Mouse (Mus musculus) erythroid progenitor cell, adult 5-6 weeks (primary cell): ENCODE data around the gene Btbd2. TPM values are rescaled to one million over a fixed set of nuclear protein-coding genes. Genes with fewer than 3 reads are reported as not detected.

Source experiments
- ATAC-seq: replicated peaks from 2 replicates; pipeline ENCODE4 v1.8.0; 2016; ENCODE audit warnings: moderate number of reproducible peaks, mild to moderate bottlenecking, moderate TSS enrichment, inconsistent platforms; ENCODE audit not compliant: poor library complexity, low FRiP score, severe bottlenecking
- total RNA-seq, 2 experiments: library from RNA; stranded (forward) in 1 of 2; stranded (reverse) in 1 of 2; fragments of 150-400 nt in 1 of 2; fragments of 186-747, 209-891 nt in 1 of 2; gene quantifications; 2 replicates each; pipeline versions ENCODE4 v1.2.3 to v1.2.4; 2015 to 2017; ENCODE audit warnings: low replicate concordance in 2 of 2

The Btbd2 gene
- total RNA-seq, 2 experiments from 2014 or later: 3.8 to 25.3 TPM

DNA sequence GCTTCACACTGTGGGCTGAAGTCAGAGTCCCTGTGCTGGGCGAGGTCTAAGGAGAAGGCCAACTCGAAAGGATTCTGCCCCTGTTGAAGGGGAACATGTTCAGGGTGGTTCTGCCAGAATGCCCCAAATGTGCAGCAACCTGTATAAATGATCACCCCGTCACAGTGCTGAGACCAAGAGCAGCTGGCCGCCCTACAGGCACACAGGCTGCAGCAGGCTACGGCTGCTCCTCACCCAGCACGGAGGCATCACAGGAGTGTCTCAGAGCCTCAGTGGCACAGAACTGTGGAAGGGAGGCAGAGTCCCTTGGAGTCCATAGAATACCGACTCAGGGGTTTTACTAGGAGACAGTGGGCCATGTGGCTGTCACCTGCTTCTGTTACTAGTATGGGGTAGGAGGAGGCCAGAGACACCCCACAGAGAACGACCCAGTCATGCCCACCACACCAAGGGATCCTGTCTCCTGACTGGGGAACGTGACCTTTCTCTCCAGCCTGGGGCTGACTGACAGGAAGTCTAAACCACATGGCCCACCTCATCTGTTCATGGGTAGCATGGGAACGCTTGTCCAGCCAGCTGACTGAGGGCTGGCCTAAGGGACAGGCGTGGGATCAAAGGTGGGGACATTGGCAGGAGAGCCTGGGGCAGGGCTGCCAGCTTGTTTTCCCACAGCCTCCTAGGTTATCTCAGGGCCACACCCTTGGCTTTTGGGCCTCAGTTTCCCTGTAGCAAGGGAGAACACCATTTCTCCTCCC lies 15.2 kb upstream of the Btbd2 start:
- no peak for ATAC-seq

DNA sequence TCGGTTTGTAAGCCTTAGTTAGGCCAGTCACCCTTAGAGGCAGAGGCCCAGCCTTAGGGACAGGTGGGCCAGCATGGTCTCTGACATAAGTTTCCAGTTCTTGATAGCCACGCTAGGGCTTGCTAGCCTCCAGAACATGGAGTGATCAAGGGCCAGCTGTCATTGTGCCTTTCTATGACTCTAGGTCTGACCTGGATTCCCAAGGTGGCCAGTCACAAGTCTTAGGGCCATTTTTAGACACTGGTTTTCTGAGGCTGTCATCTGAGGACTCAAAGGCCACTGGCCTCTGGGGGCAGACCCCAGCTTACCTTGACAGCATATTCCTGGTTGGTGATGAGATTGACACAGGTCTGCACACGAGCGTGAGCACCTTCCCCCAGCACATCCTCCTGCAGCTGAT lies 14.4 kb upstream of the Btbd2 start:
- no peak for ATAC-seq

DNA sequence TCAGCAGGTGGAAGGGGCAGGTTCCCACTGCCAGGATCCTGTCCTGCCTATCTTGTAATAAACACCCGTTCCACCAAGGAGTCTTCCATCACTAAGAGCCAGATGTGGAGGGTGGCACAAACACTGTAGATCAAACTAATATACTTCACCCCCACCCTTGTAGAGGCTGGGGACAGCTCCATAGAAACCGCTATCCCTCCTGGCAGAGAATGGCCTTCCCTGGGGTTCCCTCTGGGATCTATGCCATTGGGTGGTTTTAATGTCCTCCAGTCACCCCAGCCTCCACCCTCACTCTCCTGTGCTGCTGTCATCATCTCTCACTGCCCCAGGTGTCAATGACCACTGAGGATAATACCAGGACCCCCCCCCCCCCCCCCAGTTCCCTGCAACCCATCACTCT lies 13.7 kb upstream of the Btbd2 start:
- ATAC-seq: no peak

DNA sequence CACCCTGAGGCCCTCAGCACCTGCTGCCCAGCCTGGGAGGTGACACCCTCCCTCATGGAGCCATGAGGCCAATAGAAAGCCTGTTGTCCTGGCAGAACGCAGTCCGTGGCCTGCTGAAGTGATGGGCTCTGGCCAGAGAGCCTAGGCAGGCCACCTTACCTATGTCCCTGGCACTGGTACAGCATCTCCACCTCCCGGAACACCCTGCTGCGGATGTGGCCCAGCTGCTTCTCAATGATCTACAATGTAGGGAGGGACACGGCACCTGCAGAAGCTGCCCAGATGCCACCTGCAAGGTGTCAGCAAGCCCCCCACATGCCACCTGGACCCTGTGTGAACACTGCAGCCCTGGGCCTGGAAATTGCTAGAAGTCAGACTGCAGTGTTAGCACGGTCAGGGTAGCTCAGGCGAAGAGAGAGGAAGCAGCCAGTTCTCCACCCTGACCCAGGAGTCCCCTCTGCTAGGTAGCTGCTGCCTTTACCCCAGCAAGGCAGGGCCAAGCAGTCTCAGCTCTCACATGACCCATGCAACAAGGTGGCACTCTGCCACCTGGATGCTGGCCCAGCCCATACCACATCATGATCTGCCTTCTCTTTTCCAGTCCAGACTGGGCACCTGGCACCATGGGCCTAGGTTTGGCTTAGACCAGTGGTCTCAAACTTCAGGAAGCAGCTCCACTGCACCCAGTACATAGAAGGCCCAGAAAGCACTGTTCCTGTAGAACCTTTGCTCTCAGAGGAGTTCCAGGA lies 13.0 kb upstream of the Btbd2 start:
- ATAC-seq: no peak

DNA sequence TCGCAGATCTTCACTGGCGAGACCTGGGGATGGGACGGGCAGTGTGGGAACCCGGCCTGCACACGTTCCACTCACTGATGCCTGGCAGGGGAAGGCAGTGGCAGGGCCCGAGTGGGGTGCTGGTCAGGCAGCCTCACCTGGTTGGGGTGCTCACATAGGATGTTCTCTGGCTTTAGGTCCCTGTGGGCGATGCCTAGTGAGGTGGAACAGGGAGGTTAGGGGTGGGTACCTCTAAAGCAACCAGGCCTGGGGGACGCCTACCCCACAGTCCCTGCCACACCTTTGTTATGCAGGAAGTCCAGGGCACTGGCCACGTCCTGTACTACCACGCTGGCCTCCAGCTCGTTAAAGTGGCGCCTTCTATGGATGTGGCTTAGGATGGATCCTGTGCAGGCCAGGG lies 12.1 kb upstream of the Btbd2 start:
- ATAC-seq: no peak

DNA sequence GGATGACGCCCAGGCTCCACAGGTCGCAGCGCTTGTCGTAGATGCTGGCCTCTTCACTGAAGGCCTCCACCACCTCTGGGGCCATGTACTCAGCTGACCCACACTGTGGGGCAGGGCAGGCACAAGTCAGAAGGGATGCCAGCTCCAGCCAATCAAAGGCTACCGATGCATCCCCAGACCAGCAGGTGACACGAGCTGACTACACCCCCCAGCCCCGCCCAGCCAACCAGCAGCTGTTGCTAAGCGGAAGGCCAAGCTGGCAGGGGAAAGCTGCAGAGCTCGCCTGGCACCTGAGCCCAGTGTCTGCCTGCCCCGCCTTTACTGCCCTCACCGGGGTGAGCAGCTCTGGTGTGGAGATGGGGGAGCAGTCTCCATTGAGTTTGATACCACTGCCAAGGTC lies 11.7 kb upstream of the Btbd2 start:
- no peak for ATAC-seq

DNA sequence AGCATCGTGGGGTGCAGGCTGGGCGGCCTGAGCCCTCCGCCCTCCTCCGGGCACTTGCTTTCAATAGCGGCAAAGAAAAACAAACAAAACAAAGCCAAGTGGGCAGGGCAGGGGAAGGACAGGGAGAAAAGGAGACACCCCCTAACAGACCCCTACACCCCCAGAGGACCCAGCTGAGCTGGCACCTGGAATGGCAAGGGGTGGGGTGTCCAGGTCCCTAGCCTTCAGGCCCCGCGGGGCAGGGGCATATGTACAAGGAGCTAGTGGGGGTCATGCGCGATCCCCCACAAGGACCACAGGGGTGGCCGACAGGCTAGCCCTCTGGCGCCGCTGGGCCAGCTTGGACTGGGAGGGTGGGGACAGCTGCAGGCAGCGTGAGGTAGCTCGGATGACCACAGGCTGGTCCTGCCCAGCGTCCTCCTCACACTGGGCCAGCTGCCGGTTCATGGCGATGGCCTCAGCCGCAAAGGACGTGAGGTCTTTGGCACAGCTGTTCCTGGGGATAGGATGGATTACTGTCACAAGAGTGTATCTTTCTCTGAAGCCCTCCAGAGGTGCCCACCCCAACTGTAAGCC lies 10.1 kb upstream of the Btbd2 start:
- no peak for ATAC-seq

DNA sequence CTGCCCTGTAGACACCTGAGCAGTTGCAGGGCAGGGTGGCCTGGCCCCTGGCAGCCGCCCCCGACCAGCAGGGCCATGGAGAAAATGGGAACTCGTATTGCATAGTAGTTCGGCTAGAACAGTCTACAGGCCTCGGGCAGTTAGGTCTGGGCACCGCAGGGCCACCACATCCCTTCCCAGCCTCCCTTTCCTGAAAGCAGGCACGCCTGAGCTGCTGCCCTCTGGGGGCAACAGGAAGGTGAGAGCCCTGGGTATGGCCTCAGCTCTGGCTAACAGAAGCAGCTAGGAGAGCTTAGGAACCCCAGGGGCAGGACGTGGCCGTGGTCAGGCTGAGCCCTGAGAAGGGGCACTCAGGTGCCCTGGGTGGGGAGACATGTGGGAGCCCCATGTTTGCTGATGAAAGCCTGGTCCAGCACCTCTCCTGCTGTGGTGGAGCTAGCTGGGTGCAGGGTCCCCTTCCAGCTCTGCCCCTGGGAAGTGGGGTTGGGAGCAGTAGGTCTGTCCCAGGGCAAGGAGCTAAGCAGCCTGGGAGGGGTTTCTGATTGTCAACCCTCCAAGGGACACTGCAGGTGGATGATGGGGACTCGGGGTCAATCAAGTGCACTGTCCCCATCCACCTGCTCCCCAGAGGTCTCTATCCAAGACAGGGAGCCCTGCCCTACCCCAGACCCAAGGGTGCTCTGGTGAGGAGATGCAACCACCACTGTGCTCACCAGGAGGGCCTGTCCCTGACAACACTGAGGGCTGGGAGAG lies 9.3 kb upstream of the Btbd2 start:
- ATAC-seq: no peak

DNA sequence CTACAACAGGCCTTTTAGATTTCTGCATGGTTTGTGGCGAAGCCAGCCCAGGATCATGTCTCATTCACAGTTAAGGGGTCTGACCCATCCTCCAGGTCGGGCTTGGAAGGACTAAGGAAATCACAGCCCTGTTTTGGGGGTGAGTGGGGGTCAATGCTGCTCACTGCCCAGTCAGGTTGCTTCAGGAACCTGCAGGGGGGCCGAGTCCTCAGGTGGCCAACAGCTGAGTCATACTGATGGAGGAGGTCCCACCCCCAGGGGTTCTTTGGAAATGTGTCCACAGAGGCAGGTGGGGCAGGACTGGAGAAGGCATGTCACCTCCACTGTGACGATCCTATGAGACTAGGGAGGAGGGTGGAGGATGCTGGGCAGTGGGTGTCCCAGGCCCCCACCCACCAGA lies 8.6 kb upstream of the Btbd2 start:
- ATAC-seq: no peak

DNA sequence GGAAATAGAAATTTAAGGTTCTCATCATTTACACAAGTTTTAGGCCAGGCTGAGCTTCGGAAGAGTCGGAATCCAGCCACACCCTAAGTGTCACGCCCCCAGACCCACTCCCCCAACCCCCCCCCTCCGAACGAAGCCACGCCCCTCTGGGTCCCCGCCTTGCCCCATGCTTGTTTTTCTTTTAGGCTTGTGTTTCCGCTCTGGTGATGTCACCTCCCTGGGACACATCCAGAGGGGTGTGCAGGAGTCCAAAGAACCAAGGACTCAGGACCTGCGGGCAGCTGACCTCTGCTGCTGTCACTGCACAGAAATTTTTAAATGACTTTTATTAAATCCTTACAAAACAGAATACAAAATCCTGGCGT lies 8.1 kb upstream of the Btbd2 start:
- no peak for ATAC-seq

DNA sequence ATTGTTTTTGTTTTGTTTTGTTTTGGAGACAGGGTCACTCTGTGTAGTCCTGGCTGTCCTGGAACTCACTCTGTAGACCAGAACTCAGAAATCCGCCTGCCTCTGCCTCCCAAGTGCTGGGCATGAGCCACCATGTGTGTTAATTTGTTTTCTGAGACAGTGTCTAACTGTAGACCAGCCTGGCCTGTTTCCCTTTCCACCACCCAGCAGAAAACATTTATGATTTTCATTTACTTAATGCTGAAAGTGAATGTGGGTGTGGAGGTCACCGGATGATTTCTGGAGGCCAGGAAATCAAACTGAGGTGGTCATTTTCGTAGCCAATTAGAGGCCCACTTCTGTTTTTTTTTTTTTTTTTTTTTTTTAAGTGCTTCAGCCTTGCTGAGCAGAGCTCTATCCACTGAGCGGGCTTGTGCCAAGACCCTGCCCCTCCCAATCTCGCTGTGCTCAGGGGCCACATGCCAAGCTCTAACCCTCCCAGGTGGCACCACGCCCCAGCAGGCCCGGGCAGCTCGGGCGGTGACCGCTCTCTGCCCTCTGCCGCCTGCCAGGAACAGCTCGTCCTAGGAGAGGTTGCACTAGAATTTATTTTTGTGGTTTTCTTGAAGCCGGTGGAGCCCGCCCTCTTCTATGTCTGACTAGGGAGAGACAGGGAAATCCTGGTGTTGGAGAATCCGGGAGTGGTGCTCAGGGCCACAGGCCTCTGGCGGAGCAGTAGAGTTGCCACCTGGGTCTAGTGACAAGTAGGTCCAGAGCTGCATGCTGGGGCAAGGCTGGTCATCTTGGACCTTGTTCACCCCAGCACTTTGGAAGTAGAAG lies 7.5 kb upstream of the Btbd2 start:
- peak; percentile 86 for ATAC-seq

DNA sequence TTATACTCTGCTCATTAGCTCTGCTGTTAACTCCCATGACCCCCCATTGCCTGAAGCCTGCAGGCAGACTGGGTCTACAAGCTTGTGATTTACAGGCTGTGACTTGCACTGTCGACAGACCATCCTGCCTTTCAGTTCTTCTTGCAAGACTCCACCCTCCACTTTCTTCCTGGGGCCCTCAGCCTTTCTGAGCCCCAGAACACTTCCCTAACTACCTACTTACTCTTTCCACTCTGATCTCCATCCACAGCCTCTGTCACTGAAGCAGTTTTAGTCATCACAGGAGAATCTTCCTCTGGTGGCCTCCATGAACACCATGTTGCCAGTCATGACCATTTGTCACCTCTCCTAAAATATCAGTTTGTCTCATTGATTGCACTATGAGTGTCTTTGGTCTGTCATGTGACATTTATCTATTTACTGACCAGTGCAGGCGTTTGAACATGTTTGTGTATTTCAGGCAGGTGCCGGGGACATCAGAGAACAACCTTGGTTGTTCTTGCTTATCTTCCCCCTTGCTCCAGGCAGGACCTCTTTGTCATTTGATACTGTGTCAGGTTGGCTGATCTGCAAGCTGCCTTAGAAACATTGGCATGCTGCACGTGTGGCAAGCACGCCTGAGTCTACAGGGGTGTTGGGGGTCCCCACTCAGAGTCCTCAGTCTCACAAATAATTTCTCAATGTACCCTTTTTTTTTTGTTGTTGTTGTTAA lies 6.8 kb upstream of the Btbd2 start:
- no peak for ATAC-seq

DNA sequence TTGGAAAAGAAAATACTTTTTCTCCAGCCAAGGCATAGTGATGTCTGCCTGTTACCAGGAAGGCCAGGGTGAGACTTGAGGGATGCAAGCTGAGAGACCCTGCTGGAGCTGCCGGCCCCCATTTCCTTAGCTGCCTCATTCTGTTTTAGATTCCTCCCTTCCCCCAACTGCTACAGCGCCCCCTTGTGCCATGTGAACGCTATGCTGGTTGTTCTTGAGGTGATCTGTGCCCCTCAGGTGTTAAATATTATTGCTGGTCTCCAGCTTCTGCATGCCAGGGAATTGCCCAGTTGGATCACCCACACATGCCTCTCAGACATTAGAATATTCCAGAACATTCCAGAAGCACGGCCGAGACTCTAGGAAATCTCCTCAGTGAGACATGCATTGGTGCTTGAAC lies 4.3 kb upstream of the Btbd2 start:
- ATAC-seq: no peak

DNA sequence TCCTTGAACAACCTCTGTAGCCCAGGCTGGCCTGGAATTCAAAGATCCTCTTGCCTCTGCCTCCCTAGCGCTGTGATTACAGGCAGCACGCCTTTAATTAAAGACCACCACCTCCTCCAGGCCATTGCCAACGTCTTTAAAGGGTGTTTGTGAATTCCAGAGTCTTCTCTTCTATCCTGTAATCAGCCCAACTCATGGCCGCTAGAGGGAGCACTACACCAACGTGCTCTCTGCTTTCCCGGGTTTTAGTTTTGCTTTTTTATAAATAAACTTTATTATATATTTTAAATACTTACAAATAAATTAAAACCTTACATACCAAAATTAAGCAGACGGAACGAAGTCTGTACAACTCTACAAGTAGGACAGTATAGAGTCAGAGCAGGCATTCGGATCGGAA lies 2.3 kb upstream of the Btbd2 start:
- peak; percentile 52 for ATAC-seq

DNA sequence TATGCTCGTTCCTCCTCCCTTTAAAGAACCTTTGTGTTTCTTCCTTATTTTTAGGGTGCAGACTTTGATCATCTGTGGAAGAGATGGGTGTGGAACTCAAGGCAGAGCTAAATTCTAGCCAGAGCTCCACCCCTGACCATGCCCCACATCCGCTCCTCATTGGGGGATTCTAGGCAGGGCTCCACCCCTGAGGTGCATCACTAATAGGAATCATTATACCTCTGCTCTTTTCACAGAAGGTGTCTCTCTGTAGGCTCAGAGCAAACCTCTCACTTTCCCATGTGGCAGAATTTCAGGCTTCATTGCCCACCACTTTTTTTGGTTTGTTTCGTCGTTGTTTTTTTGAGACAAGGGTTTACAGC lies 2.0 kb upstream of the Btbd2 start:
- peak; percentile 81 for ATAC-seq

DNA sequence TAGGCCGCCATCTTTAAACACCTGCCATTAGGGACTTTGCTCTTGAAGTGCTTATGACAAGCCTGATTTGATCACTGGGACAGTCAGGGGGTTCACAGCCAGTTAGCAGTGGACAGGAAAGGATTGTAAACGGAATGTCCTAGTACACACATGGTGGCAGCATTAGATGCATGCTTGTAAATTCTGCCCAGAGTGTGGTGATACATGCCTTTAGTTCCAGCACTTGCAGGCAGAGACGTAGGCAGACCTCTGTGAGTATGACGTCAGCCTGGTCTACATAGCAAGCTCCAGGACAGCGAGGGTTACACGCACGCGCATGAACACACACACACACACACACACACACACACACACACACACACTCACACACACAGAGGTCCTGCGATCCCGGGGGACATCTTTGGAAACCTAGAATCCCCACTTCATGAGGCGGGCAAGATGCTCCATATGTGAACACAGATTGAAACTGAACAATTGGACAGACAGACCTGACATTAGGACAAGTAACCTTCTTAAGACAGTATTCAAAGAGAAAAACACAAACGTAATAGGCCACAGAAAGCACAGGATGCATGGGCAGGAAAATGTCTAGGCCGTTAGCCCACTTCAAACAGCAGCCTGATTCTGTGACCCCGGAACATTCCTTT lies 1.4 kb upstream of the Btbd2 start:
- no peak for ATAC-seq

DNA sequence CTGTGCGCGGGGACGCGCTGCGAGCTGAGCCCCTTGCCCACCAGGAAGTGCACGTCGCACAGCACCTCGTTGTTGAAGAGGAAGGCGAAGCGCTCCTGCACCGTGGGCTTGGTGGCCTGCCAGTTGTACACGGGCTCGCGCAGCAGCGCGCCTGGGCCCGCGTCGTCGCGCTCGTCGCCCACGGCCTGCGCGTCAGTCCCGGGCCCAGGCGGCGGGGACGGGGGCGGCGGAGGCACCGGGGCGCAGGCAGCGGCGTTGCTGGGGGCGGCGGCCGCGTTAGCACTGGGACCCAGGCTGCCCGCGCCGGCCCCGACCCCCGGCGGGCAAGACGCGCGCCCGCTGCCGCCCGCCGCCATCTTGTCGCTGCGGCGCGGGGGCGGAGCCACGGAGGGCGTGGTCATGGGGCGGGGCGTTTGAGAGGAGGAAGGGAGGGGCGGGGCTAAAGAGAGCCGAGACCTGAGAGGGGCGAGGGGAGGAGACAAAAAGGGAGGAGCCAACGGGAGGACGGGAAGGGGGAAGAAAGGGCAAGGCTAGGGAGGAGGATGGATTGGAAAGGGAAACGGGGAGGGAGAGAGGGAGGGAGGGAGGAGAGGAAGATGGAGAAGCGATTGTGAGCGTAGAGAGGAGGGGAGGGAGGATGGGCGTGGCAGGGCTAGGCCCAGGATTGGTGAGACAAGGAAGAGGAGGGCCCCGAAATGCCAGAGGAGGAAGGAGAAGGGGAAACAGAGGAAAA lies 575 bp downstream of the Btbd2 start:
- ATAC-seq: peak; percentile 67
